Mouse (Mus musculus) cerebellum, adult 2 months (tissue): ENCODE results near the gene Megf6.

Experiments
- CTCF ChIP-seq: fragments of 200-500 bp; IDR thresholded peaks from 2 replicates; pipeline ENCODE4 v1.5.1; 2011; ENCODE audit warnings: low read depth, mild to moderate bottlenecking, control low read depth, low read length, moderate library complexity, borderline replicate concordance; ENCODE audit not compliant: insufficient read depth
- POLR2A ChIP-seq: fragments of 200-500 bp; IDR thresholded peaks from 2 replicates; pipeline ENCODE4 v1.6.1; 2011; ENCODE audit warnings: low read length, control low read depth, borderline replicate concordance; ENCODE audit not compliant: insufficient read depth

GRCm38 (mm10) chr4:154154104-154154503, 16.4 kb upstream of the Megf6 start:
- TF ChIP-seq POLR2A = no peak
- TF ChIP-seq CTCF = no peak
